Mouse (Mus musculus) spleen, adult 2 months (tissue): ENCODE data around the gene Lrrc4c. TPM values are rescaled to one million over a fixed set of nuclear protein-coding genes. Genes with fewer than 3 reads are reported as not detected.

Experiments
- DNase-seq, 2 experiments: peaks; one replicate each; pipeline versions ENCODE4 v3.0.0 to v3.0.0-alpha.2; 2012 to 2021; ENCODE audit warnings: low spot score in 2 of 2, low read depth in 1 of 2
- H3K27ac ChIP-seq: fragments of 200-500 bp; 2 replicates; pipeline ENCODE4 v1.5.1; 2012; ENCODE audit warnings: low read length, inconsistent platforms; ENCODE audit not compliant: insufficient read depth
- H3K27me3 ChIP-seq: fragments of 200-500 bp; 2 replicates; pipeline ENCODE4 v1.6.1; 2012; ENCODE audit warnings: mild to moderate bottlenecking, moderate library complexity, low read length, inconsistent platforms; ENCODE audit not compliant: control insufficient read depth, insufficient read depth
- H3K36me3 ChIP-seq: fragments of 200-500 bp; 2 replicates; pipeline ENCODE4 v1.6.1; 2012; ENCODE audit warnings: mild to moderate bottlenecking, low read length, inconsistent platforms; ENCODE audit not compliant: control insufficient read depth, insufficient read depth
- H3K4me1 ChIP-seq: fragments of 200-500 bp; 2 replicates; pipeline ENCODE4 v1.6.1; 2011; ENCODE audit warnings: inconsistent platforms; ENCODE audit not compliant: control insufficient read depth, insufficient read depth, insufficient read length
- H3K4me3 ChIP-seq: fragments of 200-500 bp; 2 replicates; pipeline ENCODE4 v1.5.1; 2011; ENCODE audit warnings: mild to moderate bottlenecking, inconsistent platforms; ENCODE audit not compliant: insufficient read depth, insufficient read length; ENCODE audit errors: extremely low read depth
- CTCF ChIP-seq: fragments of 200-500 bp; IDR thresholded peaks from 2 replicates; pipeline ENCODE4 v1.5.1; 2011; ENCODE audit warnings: mild to moderate bottlenecking, inconsistent platforms; ENCODE audit not compliant: insufficient read depth, insufficient read length, insufficient replicate concordance; ENCODE audit errors: extremely low read depth
- POLR2A ChIP-seq: fragments of 200-500 bp; IDR thresholded peaks from 2 replicates; pipeline ENCODE4 v1.6.1; 2011; ENCODE audit warnings: low read depth, low read length, inconsistent platforms
- WGBS: fragments of 180-500 bp; shearing (Covaris S2); methylation state at CpG from one replicate; pipeline ENCODE4 v1.1.7; 2018; 5-methylcytosine and 5-hydroxymethylcytosine counted together
- polyA plus RNA-seq: library from polyadenylated mRNA; depleted of rRNA; stranded (reverse); fragments of >200 nt; gene quantifications from 2 replicates; pipeline ENCODE4 v1.2.3, GENCODE M21; 2012

Lrrc4c gene
- polyA plus RNA-seq, 1 experiment: 0.43 TPM

- Histone ChIP-seq H3K4me1 (no peaks in the 10 kb centered on the region), H3K36me3 (no peaks in the 10 kb centered on the region), H3K27me3 (no peaks in the 10 kb centered on the region), H3K27ac (no peak overlapping the region), H3K4me3 (no peak overlapping the region)
- TF ChIP-seq POLR2A: no peak
- whole genome bisulfite sequencing: 35% methylated on average over 1 of the region's 1 CpGs
- no peak for DNase-seq
These were observed 762.2 kb downstream of the Lrrc4c start for GRCm38 (mm10) chr2:97080156-97080555.

- Histone ChIP-seq H3K4me1 (no peaks in the 10 kb centered on the region), H3K27me3 (no peaks in the 10 kb centered on the region), H3K27ac (no peak overlapping the region), H3K4me3 (no peak overlapping the region), H3K36me3 (no peaks in the 10 kb centered on the region)
- TF ChIP-seq CTCF: no peak
- TF ChIP-seq POLR2A: no peak
- no peak for DNase-seq
- WGBS: 75% methylated on average over 3 of the region's 3 CpGs
These were observed 780.0 kb downstream of the Lrrc4c start for GRCm38 (mm10) chr2:97097965-97098364.

- Histone ChIP-seq H3K36me3 (no peaks in the 10 kb centered on the region), H3K27ac (no peak overlapping the region), H3K4me3 (no peak overlapping the region), H3K27me3 (no peaks in the 10 kb centered on the region), H3K4me1 (no peaks in the 10 kb centered on the region)
- TF ChIP-seq CTCF: no peak
- no peak for TF ChIP-seq POLR2A
- 83% methylated on average over 2 of the region's 2 CpGs for WGBS
- DNase-seq: no peak
These were observed 785.6 kb downstream of the Lrrc4c start for GRCm38 (mm10) chr2:97103398-97104162.

- no peaks in the 10 kb centered on the region for H3K4me1 ChIP-seq
- WGBS: 76% methylated on average over 3 of the region's 3 CpGs
- no peak overlapping the region for H3K27ac ChIP-seq
- no peak overlapping the region for H3K4me3 ChIP-seq
- no peaks in the 10 kb centered on the region for H3K27me3 ChIP-seq
- TF ChIP-seq CTCF (no peak), POLR2A (no peak)
- H3K36me3 ChIP-seq: no peaks in the 10 kb centered on the region
- no peak for DNase-seq
These were observed 806.3 kb downstream of the Lrrc4c start for GRCm38 (mm10) chr2:97124246-97124645.

- no peak overlapping the region for H3K4me3 ChIP-seq
- DNase-seq: no peak
- no peaks in the 10 kb centered on the region for H3K27me3 ChIP-seq
- TF ChIP-seq CTCF (no peak), POLR2A (no peak)
- WGBS: 83% methylated on average over 3 of the region's 3 CpGs
- H3K36me3 ChIP-seq: no peaks in the 10 kb centered on the region
- no peak overlapping the region for H3K27ac ChIP-seq
- H3K4me1 ChIP-seq: no peaks in the 10 kb centered on the region
These were observed 820.5 kb downstream of the Lrrc4c start for GRCm38 (mm10) chr2:97138454-97138853.

GRCm38 (mm10) chr2:97151626-97152194 is 833.7 kb downstream of the Lrrc4c start:
- 86% methylated on average over 3 of the region's 3 CpGs for WGBS
- H3K4me1 ChIP-seq: no peaks in the 10 kb centered on the region
- H3K27ac ChIP-seq: no peak overlapping the region
- H3K27me3 ChIP-seq: no peaks in the 10 kb centered on the region
- no peak overlapping the region for H3K4me3 ChIP-seq
- TF ChIP-seq POLR2A (no peak), CTCF (no peak)
- H3K36me3 ChIP-seq: no peaks in the 10 kb centered on the region
- DNase-seq: no peak

- WGBS: 91% methylated on average over 2 of the region's 2 CpGs
- Histone ChIP-seq H3K27ac (no peak overlapping the region), H3K4me1 (no peaks in the 10 kb centered on the region), H3K36me3 (no peaks in the 10 kb centered on the region), H3K4me3 (no peak overlapping the region), H3K27me3 (no peaks in the 10 kb centered on the region)
- no peak for TF ChIP-seq CTCF
- TF ChIP-seq POLR2A: no peak
- DNase-seq: no peak
These were observed 847.8 kb downstream of the Lrrc4c start for GRCm38 (mm10) chr2:97165745-97166144.
